Mouse (Mus musculus): ENCODE data around the gene Rhoa. TPM values are rescaled to one million over a fixed set of nuclear protein-coding genes. Genes with fewer than 3 reads are reported as not detected.
A peak's percentile ranks its signal among the peaks of the same experiment; 100 is the strongest.

Gene Rhoa
- polyA plus RNA-seq, 3 experiments from 2014 or later, result 323 to 459 (median 386) TPM

- no peak for ATAC-seq
Measured at GRCm38 (mm10) chr9:108341801-108342200, 35.9 kb downstream of the Rhoa start.

- no peak for ATAC-seq
Measured at GRCm38 (mm10) chr9:108342301-108342831, 36.4 kb downstream of the Rhoa start.

GRCm38 (mm10) chr9:108343331-108343730 lies 37.4 kb downstream of the Rhoa start:
- ATAC-seq, result no peak

- ATAC-seq, result no peak
Measured at GRCm38 (mm10) chr9:108343835-108344234, 37.9 kb downstream of the Rhoa start.

- no peak for ATAC-seq
Measured at GRCm38 (mm10) chr9:108344471-108344870, 38.5 kb downstream of the Rhoa start.

GRCm38 (mm10) chr9:108347024-108347423 lies 41.1 kb downstream of the Rhoa start:
- ATAC-seq, result no peak

GRCm38 (mm10) chr9:108347540-108348289 lies 41.8 kb downstream of the Rhoa start, which contains the start of gene Usp4:
Usp4 (plus strand) TSS chr9:108347853.
- ATAC-seq, result peak; percentile 83

GRCm38 (mm10) chr9:108348290-108348680 lies 42.4 kb downstream of the Rhoa start:
- peak; percentile 10 for ATAC-seq

- no peak for ATAC-seq
Measured at GRCm38 (mm10) chr9:108349727-108350126, 43.8 kb downstream of the Rhoa start.

- no peak for ATAC-seq
Measured at GRCm38 (mm10) chr9:108378234-108378633, 72.3 kb downstream of the Rhoa start.

GRCm38 (mm10) chr9:108378736-108379135 lies 72.8 kb downstream of the Rhoa start:
- ATAC-seq, result no peak

GRCm38 (mm10) chr9:108379294-108379693 lies 73.4 kb downstream of the Rhoa start:
- no peak for ATAC-seq

- ATAC-seq, result no peak
Measured at GRCm38 (mm10) chr9:108381382-108381781, 75.5 kb downstream of the Rhoa start.

GRCm38 (mm10) chr9:108385006-108385405 lies 79.1 kb downstream of the Rhoa start:
- ATAC-seq, result no peak

GRCm38 (mm10) chr9:108386816-108387215 lies 80.9 kb downstream of the Rhoa start:
- no peak for ATAC-seq

Other genes starting within 250 kb of the Rhoa start
- under 1 TPM in 2 of 3 experiments, not detected in 1; 0.67 to 0.87 TPM for gene Mst1, start 225.7 kb upstream of the Rhoa start, polyA plus RNA-seq (2017; shearing (Covaris generic))
- gene Rnf123, start 222.8 kb upstream of the Rhoa start, polyA plus RNA-seq (2017; shearing (Covaris generic)), result 10 to 100 TPM; 36.0 to 83.5 (median 66.3) TPM
- gene Apeh, start 211.5 kb upstream of the Rhoa start, polyA plus RNA-seq (2017; shearing (Covaris generic)), result 10 to 100 TPM; 35.3 to 52.6 (median 45.0) TPM
- under 1 TPM; 0.09 to 0.59 (median 0.38) TPM for gene Bsn, start 115.7 kb upstream of the Rhoa start, polyA plus RNA-seq (2017; shearing (Covaris generic))
- 1 to 10 TPM; 1.6 to 3.2 (median 2.2) TPM for gene Dag1, start 42.2 kb upstream of the Rhoa start, polyA plus RNA-seq (2017; shearing (Covaris generic))
- gene Nicn1, start 15.7 kb upstream of the Rhoa start, polyA plus RNA-seq (2017; shearing (Covaris generic)), result 1 to 10 TPM; 1.2 to 2.6 (median 1.6) TPM
- gene Amt, start 9.3 kb upstream of the Rhoa start, polyA plus RNA-seq (2017; shearing (Covaris generic)), result 1 to 10 TPM in 2 of 3 experiments, under 1 TPM in 1; 0.18 to 1.3 (median 1.1) TPM
- gene Tcta, start within 50 bp of the Rhoa start, polyA plus RNA-seq (2017; shearing (Covaris generic)), result 10 to 100 TPM in 2 of 3 experiments, 1 to 10 TPM in 1; 9.6 to 17.6 (median 14.8) TPM
- 100 to 1,000 TPM; 489 to 506 (median 494) TPM for gene Gpx1, start 32.8 kb downstream of the Rhoa start, polyA plus RNA-seq (2017; shearing (Covaris generic))
- 100 to 1,000 TPM in 2 of 3 experiments, 10 to 100 TPM in 1; 91.3 to 131 (median 111) TPM for gene Usp4, start 41.7 kb downstream of the Rhoa start, polyA plus RNA-seq (2017; shearing (Covaris generic))
- 1 to 10 TPM in 2 of 3 experiments, under 1 TPM in 1; 0.78 to 2.2 (median 1.0) TPM for gene 1700102P08Rik, start 86.7 kb downstream of the Rhoa start, polyA plus RNA-seq (2017; shearing (Covaris generic))
- not detected for gene Ccdc36, start 122.4 kb downstream of the Rhoa start, polyA plus RNA-seq (2017; shearing (Covaris generic))
- not detected for gene BC048562, start 130.4 kb downstream of the Rhoa start, polyA plus RNA-seq (2017; shearing (Covaris generic))
- 10 to 100 TPM; 22.9 to 28.1 (median 27.5) TPM for gene Ccdc71, start 154.4 kb downstream of the Rhoa start, polyA plus RNA-seq (2017; shearing (Covaris generic))
- gene Klhdc8b, start 155.5 kb downstream of the Rhoa start, polyA plus RNA-seq (2017; shearing (Covaris generic)), result 1 to 10 TPM in 2 of 3 experiments, under 1 TPM in 1; 0.94 to 1.9 (median 1.6) TPM
- gene Lamb2, start 173.6 kb downstream of the Rhoa start, polyA plus RNA-seq (2017; shearing (Covaris generic)), result under 1 TPM in 2 of 3 experiments, not detected in 1; 0.06 to 0.08 TPM
- gene Usp19, start 184.5 kb downstream of the Rhoa start, polyA plus RNA-seq (2017; shearing (Covaris generic)), result 10 to 100 TPM; 15.7 to 18.4 (median 18.4) TPM
- 100 to 1,000 TPM; 123 to 167 (median 155) TPM for gene Qars, start 201.6 kb downstream of the Rhoa start, polyA plus RNA-seq (2017; shearing (Covaris generic))
- 10 to 100 TPM; 68.0 to 91.8 (median 70.4) TPM for gene Qrich1, start 210.7 kb downstream of the Rhoa start, polyA plus RNA-seq (2017; shearing (Covaris generic))

All from inflammation-experienced regulatory T-cells, adult 6 months (primary cell).